Mouse (Mus musculus): ENCODE results near the gene Gm42688.

Gene Gm42688

DNA sequence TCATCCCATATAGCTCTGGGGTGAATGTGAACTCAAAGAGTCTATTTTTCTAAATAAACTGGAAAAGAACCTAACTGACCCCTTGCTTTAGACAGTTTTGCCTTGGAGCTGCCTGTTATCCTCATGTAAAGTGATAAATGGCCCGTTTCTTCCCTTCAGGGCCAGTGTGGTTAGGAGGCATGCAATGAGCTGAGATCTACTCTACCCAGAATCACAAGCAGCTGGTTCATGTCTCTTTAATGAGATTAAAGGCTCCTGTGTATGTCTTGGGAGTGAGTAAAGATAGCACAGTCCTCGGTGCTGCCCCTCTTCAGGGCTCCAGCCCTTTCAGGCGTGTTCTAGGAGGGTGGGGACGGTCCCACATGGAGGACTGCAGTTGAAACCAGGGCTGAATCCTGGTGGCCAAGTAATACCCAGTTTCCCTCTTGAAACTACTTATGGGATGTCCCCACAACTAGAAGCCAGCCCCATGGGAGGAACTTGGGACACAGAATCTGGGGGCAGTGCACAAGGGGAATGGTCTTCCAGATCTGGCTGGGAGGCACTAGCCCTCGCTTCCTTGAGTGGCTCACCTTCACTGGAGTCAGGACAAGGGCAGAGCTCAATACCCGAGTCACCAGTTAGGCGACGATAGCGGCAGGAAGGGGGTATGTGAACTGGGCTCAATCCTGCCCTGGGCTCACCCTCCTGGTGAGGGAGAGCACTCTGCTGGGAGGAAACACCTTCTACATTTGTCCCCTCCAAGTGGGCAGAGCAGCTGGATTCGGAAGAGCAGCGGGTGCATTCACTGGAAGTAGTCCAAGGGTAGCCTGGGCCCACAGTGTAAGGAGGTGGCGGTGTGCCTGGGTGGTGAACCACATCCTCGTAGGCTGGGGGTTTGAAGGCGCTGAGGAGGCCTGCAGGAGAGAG, 17.7 kb downstream of the Gm42688 start:
- DNase-seq: no peak

DNA sequence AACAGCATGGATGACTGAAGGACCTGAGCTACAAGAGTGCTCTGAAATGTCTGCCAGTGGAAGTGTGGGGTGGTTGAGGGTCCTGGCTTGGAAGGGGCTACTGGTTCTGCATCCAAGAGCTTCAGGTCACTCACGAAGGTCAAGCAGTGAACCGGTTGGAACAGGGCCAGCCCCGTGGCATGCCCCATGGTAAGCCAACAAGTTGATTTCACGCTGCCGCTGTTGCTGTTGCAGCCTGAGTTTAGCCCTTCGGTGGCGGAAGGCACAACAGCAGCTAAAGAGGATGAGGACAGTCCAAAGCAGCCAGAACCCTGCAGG, 18.3 kb downstream of the Gm42688 start:
- no peak for DNase-seq

DNA sequence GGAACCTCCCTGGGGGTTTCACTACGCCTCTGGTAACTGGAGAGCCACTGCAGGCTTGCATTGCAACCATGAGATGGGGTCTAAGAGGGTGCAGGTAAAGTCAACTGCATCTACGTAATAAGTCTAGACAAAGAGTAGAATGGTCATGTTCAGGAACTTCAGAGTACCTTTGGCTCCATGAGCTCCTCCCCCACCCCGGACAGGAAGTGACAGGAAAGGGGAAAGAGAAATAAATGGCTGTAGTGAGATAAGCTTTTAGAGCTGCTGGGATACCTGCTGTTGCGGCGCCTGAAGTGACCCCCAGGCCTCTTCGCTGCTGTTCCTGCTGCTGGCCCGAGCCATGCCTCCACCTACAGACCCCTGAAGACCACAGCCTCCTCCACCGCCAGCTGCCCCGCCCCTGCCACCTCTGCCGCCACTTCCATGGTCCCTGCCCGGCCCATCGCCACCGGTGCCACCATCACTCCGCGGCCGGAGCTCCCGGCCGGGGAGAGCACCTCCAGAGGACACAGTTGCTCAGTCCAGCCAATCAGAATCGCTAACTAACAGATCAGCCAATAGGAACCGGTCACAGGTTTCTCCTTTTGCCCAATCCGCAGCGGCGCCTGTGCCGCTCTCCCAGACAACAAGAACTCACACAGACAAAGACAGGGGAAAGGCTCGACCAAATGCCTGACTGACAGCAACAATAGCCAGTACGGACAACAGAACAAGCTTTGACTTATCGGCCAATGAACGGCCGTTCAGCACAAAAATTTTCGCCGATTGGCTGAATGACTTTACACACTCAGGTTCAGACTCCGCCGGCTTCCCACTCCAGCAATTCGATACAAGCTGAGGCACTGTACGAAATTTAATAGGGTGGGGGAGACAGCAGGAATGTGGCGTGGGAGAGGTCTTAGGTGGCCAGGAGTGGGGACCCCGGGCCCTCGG, 19.8 kb downstream of the Gm42688 start, which contains the start of gene Wbp1:
Gene Wbp1 (minus strand): TSS at position 630 of the 933 bp plus-strand sequence.
- DNase-seq: peak; percentile 80

DNA sequence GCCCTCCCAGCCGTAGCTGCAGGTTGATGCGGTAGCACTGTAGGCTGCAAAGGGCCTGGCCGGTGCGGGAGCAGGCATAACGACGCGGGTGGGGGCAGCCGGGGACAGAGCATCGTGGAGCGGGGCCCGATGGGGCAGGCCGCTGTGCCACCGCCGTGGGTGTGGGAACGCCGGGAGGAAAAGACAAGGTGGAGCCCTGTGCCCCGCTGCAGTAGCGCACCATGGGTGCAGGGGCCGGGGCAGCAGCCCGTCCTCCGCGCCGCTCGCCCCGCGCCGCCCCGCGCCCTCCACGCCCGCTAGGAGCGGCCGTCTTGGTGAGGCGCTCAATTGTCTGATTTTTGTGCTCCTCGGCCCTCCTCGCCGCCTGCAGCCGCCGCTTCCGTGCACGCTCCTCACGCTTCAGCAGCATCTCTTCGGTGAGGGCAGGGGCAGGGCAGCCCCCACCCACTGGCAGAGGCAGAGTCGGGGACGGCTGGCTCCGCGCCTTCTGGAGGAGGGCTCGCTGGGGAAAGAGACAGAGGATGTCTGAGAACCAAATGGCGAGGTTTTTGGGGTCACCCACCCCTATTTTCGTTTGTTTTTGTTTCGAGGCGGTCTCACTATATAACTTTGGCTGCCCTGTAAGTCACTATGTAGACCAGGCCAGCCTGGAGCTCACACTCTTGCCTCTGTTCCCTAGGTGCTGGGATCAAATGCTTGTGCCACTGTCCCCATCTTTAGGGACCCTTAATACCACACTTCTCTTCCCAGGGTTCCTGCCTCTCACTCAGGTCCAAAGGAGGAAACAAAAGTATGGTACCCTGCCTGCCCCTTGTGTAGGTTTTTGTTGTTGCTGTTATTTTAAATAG, 20.7 kb downstream of the Gm42688 start:
- DNase-seq: no peak

DNA sequence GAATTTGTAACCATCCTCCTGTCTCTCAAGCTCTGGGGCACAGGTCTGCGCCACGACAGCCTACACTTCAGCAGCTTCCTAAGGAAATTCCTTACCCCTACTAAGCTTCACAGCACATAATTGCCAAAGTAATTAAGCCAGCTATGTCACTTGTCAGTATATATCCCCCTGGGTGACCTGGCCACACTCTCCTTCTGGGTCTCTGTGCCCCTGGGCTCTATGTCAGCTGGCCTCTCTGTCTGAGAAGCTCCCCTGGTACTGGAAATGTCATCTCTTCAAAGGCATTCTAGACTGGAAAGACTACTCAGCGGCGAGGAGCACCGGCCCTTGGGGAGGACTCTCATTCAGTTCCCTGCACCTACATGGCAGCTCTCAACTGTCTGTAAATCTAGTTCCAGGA, 21.5 kb downstream of the Gm42688 start:
- no peak for DNase-seq

DNA sequence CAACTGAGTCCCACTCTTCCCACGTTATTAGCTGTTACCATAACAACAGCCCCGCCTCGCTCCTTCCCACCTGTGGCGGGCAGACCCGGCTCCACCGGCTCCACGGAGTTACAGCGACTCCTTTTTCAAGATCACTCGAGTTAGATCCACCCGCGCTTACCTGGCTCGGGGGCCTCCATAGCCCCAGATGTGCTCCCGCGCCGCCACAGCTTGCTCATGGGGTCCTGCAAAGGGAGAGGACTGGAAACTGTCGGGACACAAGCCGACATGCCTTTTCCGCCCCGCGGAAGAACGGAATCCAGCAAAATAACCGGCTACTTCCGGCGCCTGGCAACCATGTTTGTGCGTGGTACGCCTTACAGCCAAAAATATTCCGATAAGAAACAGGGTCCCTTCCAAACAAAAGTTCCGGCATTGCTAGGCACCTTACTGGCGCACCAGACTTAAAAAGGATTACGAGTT, 23.5 kb downstream of the Gm42688 start:
- DNase-seq: peak; percentile 86

DNA sequence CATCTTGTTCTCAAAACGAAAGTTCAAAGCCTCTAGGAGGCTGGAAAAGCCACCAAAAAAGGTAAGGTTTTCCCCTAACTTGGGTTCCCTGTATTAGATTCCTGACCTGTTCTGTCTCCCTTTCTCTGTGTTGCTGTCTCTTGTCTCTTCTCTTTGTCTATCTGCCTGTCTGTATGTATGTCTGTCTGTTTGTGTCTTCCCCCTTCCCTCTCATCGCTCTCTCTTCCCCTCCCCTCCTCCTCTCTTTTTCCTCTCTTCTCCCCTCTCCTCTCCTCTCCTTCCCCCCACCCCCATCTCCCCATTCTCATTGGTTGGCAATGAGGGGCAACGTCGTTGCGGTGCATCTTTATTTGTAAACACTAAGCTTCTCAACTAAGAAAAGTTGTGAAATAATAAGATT, 23.9 kb downstream of the Gm42688 start, which contains the start of gene Ino80b:
Gene Ino80b (minus strand): TSS at position 101 of the 400 bp plus-strand sequence.
- no peak for DNase-seq

DNA sequence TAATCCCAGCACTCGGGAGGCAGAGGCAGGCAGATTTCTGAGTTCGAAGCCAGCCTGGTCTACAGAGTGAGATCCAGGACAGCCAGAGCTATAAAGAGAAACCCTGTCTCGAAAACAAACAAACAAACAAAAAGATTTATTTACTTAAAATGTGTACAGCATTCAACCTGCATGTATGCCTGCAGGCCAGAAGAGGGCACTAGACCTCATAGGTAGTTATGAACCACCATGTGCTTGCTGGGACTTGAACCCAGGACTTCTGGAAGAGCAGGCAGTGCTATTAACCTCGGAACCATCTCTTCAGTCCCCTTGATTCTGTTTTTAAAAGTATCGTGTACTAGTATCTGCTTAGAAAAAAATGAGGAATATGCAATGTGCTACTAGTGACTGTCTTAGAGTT, 26.0 kb downstream of the Gm42688 start:
- DNase-seq: no peak

DNA sequence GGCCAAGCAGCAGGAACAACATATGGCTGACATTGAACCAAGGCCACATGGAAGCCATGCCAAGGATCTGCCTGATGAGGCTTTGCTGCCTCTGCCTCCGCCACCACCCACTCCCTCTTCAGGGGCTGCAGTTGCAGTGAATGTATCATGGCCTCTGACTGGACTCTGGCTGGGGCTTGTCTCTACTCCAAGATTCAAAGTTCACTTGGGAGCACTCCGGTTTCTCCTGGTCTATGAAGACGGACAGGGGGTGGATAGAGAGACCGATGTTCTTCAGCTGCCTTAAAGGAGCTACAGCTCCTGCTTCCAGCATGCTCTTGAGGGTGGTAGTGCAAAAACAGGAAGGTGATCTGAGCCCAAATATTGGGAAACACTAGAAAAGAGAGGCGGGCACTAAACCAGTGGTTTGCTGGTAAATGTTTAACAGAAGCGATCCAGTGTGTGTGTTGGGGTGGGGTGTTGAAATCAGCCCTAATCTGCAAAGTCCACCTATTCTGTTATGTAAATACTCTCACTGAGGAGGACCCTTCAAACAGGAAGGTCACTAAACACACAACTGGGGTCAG, 30.1 kb downstream of the Gm42688 start:
- no peak for DNase-seq

DNA sequence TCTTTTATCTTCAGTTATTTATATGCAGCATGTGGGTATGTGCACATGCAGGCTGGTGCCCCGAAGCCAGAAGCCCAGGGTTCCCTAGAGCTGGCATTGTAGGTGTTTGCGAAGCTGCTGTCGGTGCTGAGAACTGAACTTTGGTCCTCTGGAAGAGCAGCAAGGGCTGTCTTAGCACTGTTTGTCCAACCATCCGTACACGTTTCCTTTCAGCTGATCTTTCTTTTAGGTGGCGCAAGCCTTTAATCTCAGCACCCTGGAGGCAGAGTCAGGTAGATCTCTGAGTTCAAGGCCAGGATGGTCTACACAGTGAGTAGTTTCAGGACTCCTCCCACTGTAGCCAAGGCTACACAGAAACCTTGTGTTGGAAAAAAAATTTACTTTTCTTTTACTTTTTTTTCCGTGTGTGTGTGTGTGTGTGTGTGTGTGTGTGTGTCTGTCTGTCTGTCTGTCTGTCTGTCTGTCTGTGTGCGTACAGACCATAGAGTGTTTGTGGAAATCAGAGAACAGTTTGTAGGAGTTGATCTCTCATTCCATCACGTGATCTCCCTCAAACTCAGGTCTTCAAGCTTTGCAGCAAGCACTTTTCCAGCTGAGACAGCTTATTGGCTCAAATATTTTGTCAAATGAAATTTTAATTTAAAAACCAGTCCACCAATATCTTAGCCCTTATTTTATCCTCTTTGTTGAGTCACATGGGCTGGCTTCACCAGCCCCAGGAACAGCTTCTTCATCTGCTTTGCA, 30.9 kb downstream of the Gm42688 start:
- no peak for DNase-seq

DNA sequence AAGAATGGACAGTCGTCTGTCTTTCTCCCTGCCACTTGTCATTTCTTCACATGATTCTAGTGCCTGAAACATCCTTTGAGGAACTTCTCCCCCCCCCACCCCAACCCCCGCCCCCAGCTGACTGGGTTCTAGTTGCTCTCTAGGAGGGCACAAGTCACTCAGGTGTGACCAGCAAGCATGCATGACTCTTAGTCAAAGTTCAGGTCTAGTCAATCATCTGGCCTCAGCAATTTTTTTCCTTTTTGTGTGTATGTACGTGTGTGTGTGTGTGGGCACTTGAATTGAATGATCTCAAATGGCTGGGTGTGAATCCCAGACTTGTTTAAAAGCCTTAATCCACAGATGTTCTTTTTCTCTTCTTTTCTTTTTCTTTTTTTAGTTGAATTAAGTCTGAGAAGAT, 32.8 kb downstream of the Gm42688 start:
- DNase-seq: no peak

DNA sequence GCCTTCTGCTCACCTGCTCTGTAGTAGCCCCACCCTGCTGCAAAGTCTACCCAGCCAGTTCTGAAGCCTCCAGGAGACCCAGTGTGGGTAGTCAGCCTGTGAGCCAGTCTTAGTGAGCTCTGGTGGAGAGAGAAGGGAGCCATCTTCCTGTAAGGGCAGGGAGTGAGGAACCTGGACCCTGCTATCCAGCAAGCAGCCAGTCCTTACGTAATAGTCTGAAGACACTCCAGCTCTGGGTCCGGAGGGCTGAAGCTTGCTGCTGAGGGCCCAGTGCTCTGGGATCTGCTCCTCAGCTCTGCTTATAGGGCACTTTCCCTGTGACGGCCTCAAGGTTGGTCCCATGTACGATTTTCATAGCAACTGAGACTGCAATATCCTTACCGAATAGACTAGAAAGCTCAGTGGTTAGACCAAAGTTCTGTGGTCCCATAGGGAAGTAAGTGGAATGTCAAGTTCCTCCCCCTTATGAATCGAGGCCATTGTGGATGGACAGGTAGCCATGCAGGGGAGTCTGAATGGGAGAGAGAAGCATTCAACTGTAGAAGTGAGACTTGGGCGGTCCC, 33.6 kb downstream of the Gm42688 start, which contains the start of gene Rtkn:
Gene Rtkn (plus strand): TSS at position 513 of the 563 bp plus-strand sequence.
- DNase-seq: no peak

DNA sequence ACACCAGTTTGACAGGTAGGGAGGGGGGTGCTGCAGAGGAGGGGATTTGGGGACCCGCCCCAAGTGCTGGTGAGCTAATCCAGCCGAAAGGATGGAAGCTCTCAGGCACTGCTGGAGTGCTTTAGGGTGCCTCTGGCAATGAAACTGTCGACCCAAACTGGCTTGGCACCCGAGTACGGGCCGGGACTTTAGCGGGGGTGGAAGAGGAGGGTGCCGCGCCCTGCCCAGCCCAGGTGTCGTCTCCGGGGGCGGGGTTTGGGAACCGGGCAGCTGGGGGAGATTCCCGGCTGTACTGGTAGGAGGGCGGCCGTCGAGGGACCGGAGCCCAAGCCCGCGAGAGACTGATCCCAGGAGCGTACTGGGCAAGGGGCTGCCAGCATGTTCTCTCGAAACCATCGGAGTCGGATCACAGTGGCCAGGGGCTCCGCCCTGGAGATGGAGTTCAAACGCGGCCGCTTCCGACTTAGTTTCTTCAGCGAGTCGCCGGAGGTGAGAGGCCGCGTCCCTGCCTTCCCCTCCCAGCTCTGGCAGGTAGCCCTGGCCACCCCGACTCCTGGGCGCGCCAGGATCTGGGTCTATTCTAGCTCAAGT, 34.2 kb downstream of the Gm42688 start:
- DNase-seq: no peak

DNA sequence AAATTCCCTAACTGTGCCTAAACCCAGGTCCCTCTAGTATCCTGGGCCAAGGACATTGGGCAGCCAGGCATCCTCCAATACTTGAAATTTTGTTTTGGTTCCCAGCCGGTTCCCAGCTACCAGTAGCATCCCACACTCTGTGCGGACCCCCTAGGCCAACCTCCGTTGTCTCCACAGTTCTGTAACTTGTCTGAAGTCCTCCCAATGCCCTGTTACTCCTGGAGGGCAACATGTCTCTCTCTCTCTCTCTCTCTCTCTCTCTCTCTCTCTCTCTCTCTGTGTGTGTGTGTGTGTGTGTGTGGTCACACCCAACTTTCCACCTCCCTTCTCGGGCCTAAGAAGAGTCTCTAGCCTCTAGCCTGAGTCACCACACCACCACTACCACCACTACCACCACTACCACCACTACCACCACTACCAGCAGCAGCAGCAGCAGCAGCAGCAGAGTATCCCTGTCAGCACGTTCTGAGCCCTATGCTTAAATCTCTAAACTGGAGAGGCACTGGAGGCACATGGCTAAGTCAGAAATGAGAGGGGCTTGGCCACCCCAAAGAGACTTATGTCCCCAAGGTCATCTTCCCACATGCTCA, 35.0 kb downstream of the Gm42688 start:
- DNase-seq: no peak

DNA sequence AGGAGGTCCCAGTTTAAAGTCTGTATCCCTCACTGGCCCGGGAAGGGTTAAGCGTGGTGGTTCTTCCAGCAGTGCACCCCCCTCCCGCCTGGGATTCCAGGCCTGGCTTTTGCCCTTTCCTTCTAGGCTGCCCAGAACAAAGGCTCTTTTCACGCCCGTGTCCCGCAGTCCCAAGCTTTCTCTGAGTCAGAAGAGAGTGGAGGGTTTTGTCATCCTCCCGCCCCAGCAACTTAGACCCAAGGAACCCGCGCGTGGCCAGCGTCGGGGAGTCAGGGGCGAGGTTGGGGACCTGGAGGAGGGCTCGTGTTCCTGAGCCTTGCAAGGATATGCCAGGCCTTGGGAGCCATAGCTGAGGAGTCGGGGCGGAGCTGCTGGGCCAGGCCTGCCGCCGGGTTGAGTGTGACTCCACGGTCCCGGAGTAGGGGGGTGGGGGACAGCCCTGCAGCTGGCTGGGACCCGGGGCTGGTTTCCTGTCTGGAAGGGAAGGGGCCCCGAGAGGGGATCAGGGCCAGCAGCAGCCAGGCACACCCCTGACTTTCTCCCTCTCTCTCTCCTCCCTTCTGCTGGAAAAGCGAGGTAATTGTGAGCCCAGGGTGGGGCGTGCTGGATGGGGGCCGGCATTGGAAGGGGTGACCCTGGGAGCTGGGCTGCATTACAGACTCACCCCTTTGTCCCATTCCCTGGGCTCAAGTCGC, 35.6 kb downstream of the Gm42688 start:
- DNase-seq: no peak

DNA sequence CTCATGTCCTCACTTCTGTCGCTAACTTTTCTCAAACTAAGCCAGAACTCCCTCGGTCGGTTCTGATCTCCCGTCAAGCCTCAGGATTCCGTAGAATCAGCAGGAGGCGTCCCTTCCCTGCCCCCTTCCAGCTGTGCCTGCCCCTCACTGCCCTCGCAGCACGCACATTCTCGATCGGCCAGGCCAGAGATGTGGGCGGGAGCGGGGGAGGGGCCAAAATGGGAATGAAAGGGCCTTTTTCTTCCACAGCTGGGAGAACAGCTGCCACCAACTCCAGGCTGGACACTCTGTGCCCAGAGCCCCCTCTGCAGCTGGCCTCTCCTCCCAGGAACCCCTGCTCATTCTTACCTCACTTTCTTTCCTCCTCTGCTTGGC, 36.1 kb downstream of the Gm42688 start:
- peak; percentile 59 for DNase-seq

DNA sequence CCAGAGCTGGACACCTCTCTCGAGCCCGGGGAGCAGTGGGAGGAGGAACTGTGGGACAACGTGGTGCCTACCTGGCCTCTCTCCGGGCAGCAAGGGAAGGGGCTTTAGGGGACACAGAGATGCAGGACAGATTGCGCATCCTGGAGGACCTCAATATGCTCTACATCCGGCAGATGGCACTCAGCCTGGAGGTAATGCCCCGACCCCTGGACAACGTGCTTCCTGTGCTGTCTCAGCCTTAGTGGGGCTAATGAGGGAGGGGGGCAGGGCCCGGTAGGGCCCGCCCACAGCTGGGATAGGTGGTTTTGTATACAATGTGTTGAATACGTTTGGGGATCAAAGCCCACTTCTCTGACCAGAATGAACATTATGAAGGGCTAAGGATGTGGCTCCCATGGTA, 36.6 kb downstream of the Gm42688 start:
- no peak for DNase-seq

DNA sequence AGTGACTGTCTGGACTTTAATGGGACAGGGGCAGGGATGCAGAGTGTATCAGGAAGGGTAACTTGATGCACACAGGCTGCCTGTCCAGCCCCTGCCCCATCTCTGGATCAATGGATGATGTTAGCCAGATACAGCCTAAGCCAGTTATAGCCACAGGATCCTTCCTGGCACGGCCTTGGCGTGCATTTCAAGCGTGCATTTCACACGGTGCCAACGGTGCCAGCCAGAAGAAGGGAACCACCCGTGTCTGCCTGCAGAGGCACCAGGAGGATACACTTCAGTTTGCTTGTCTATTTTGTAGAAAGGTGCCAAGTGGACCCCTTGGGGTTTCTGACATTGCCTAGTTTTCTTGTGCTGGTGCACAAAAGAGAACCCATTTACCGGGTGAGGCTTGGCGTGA, 38.6 kb downstream of the Gm42688 start:
- no peak for DNase-seq

DNA sequence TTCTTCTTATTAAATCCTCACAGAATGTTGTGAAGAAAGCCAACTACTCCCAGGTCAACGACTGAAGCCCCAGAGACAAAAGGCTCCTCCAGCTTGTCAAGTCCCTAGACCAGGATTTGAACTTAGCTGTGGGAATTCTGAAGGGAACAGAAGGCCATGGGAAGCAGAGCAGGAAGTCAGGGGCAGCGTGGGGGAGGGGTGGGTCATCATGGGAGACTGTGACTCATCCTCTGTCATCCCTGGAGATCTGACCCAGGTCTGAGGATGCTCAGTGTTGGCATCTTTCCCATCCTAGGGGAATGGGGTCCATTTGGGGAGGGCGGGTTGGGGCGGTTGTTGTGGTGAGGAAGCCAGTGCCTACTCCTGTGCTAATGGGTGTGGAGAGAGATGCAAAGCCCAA, 40.2 kb downstream of the Gm42688 start:
- DNase-seq: no peak
